Mouse (Mus musculus) brain, embryonic 14.5 days (tissue): ENCODE results near the gene Fbxl20. TPM values are rescaled to one million over a fixed set of nuclear protein-coding genes. Genes with fewer than 3 reads are reported as not detected.
A peak's percentile ranks its signal among the peaks of the same experiment; 100 is the strongest.

ENCODE experiments used
- DNase-seq: peaks from one replicate; pipeline ENCODE4 v3.0.0-alpha.2; 2011; ENCODE audit warnings: low read depth
- CTCF ChIP-seq: fragments of 200-500 bp; IDR thresholded peaks from 2 replicates; pipeline ENCODE4 v1.5.1; 2012; ENCODE audit warnings: inconsistent platforms, mild to moderate bottlenecking, moderate library complexity, borderline replicate concordance; ENCODE audit not compliant: insufficient read depth, insufficient read length; ENCODE audit errors: extremely low read depth
- POLR2A ChIP-seq: fragments of 200-500 bp; IDR thresholded peaks from 2 replicates; pipeline ENCODE4 v1.6.1; 2012; ENCODE audit warnings: mild to moderate bottlenecking, inconsistent platforms, borderline replicate concordance; ENCODE audit not compliant: poor library complexity, insufficient read depth, insufficient read length, severe bottlenecking; ENCODE audit errors: extremely low read depth
- polyA plus RNA-seq: library from polyadenylated mRNA; depleted of rRNA; stranded (reverse); fragments of >200 nt; gene quantifications from 2 replicates; pipeline ENCODE4 v1.2.3, GENCODE M21; 2012

Gene Fbxl20
- polyA plus RNA-seq, 1 experiment: 28.3 TPM

DNA sequence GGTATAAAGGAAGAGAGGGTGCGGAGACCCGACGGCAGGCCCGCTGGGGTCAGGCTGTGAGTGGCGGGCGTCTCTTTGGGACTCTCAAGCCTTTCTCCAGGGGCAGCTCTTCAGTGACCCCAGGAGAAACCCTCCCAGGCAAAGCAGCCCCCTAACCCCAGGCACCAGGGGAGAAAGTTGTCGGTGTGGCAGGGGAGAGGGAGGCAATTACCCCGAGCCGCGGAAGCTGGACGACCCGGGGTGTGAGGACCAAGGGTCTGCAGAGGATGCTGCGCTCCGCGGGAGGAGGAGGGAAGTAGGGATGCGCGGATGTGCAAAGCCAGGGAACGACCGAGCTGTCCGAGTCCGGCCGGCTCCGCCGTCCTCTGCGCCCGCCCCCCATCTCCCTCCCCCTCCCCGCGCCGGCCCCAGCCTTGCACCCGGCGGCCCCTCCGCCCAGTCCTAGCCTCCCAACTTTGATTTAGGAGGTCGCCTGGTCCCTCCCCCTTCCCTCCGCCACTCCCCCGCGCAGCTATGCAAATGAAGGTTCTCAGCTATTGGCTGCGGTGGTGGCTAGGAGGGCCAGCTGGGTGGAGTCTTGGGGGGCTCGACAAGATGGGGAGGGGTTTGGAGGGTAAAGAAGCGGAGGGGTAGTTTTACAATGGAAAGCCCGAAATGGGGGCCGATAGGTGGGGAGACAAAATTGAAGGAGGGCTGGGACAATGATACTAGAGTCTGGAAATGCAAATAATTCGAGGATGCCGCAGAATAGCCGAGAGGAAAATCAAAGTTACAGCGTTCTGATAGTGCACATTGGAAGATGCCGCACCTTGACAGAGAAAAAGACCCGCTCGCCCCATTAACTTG is 97.0 kb downstream of the Fbxl20 start, which contains the start of gene Stac2:
Stac2 (minus strand) TSS at position 474 of the 846 bp plus-strand sequence.
- DNase-seq: peak; percentile 91
- no peak for TF ChIP-seq POLR2A
- TF ChIP-seq CTCF: no peak

- TF ChIP-seq POLR2A: no peak
- no peak for TF ChIP-seq CTCF
- DNase-seq: peak; percentile 64
These were observed 97.8 kb downstream of the Fbxl20 start for GRCm38 (mm10) chr11:98052129-98052988.

DNA sequence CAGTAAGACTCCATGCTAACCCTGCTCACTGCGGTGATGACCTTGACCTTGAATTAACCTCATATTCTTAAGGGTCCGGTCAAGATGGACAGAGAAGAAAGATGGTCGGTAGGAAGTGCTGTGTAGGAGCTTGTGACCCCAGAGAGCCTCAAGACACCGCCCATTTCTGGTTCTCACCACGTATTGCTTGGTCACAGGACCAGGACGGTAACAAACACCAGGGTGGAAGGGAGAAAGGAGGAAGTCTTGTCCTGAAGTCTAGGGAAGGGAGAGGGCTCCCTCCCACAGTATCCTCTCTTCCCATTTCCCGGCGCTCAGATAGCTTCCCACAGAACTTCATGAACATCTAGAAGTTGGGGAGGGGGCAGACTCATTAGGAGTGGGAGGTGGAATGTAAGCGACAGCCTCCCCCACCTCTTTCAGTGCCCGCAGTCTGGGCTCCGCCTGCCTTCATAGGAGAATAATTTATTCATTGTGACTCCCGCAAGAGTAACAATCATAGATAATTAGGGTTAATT is 98.5 kb downstream of the Fbxl20 start:
- no peak for TF ChIP-seq POLR2A
- no peak for TF ChIP-seq CTCF
- DNase-seq: no peak

DNA sequence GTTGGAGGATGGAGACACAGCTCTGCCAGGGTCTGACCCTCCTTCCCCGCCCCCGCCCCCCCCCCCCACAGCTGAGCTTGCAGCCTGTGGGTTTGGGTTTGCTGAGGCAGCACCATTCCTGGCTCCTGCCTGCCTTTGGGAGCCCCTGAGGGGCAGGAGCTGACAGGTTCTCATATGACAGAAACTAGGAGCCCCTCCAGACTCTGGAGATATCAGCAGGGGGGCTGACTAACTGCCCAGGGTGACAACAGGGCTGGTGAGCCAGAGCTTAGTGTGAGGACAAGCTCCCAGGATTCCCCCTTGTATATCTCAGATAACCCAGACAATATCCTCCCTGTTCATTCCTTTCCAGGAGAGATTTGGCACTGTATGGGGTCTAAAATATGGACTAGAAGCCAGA is 99.3 kb downstream of the Fbxl20 start:
- TF ChIP-seq POLR2A: no peak
- TF ChIP-seq CTCF: no peak

DNA sequence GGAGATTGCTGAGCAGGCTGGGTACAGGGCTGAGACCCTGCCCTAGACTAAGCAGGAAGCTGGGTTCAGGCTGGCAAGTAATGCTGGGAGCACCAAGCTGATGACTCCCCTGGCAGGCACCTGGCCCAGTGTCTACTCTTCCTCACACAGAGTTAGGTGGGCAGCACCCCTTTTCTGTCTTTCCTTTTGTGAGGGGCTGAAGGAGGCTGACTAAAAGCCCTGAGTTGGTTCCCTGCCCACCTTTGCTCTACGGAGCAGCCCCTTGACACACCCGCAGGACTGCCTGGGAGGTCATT is 99.7 kb downstream of the Fbxl20 start:
- DNase-seq: no peak
- TF ChIP-seq CTCF: no peak
- TF ChIP-seq POLR2A: no peak

More for the DNA sequence above, 99.3 kb downstream of the Fbxl20 start:
- no peak for DNase-seq

- no peak for TF ChIP-seq POLR2A
- no peak for TF ChIP-seq CTCF
- no peak for DNase-seq
These were observed 100.3 kb downstream of the Fbxl20 start for GRCm38 (mm10) chr11:98049672-98050519.

DNA sequence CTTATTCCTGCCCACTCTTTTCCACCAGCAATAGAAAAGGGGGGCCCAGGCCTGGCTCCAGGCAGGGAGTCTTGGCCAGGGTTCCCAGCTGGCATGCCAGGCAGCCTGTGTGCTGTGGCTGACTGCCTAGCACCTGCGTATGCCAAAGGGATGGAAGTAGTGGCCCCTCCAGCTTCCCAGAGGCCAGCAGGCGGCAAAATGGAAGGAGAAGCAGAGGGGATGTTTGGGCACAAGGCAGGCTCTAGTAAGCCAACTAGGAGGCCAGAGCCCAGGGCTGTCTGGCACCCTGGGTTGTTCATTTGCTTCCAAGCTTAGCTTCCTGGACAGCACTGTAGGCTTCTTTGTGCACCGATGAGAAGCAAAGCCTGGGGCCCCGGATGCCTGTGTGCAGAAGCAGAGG is 102.5 kb downstream of the Fbxl20 start:
- DNase-seq: peak; percentile 75
- TF ChIP-seq POLR2A: no peak
- TF ChIP-seq CTCF: no peak

GRCm38 (mm10) chr11:98046466-98046865 is 103.7 kb downstream of the Fbxl20 start:
- TF ChIP-seq POLR2A (no peak), CTCF (no peak)

GRCm38 (mm10) chr11:98045596-98045995 is 104.6 kb downstream of the Fbxl20 start:
- TF ChIP-seq CTCF (no peak), POLR2A (no peak)
- no peak for DNase-seq

More at GRCm38 (mm10) chr11:98046466-98046865, 103.7 kb downstream of the Fbxl20 start:
- no peak for DNase-seq

- TF ChIP-seq POLR2A (no peak), CTCF (no peak)
- DNase-seq: no peak
These were observed 106.1 kb downstream of the Fbxl20 start for GRCm38 (mm10) chr11:98044074-98044473.

DNA sequence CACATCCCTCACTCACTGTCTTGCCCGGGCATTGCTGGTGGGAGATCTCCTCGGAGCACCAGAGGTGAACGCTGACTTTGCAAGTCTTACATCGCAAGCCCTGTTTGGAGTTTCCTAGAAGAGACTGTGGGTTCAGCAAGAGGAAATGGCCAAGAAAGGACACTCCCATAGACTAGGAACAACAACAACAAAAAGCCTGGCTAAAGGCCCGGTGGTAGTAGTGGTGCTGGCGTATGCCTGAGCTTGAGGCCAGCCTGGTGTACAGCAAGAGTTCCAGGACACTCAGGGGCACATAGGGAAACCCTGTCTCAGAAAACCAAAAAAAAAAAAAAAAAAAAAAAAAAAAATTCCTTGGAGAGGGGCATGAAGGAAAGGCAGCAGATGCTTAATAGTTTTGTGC is 107.5 kb downstream of the Fbxl20 start:
- DNase-seq: no peak
- TF ChIP-seq CTCF (no peak), POLR2A (no peak)

DNA sequence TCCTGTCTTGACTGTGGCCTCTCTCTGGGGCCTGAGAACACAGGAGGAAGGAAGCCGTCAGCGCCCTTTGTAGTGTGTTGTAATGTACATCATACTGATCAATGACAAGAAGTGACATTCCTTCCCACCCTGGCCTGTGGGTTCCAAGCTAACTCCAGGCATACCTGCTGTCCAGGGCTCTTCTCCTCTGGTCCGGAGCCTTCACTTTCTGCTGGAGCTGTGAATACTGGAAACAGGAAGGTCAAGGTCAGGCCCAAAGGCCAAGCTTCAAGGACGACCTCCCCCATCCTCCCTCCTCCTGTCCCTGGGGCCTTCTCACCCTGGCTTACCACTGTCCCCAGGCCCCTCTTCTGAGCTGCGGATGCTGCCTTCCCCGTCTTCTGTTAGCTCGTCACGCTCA is 109.2 kb downstream of the Fbxl20 start:
- DNase-seq: no peak
- TF ChIP-seq CTCF: no peak
- TF ChIP-seq POLR2A: no peak
